Mouse (Mus musculus) liver, embryonic 14.5 days (tissue): ENCODE data around the gene Tmem233.

Experiments
- CTCF ChIP-seq: IDR thresholded peaks from 2 replicates; pipeline ENCODE4 v1.5.1; 2016; ENCODE audit warnings: antibody characterized with exemption, low read depth, control low read depth
- EP300 ChIP-seq: IDR thresholded peaks from 2 replicates; pipeline ENCODE4 v1.6.1; 2016; ENCODE audit warnings: antibody characterized with exemption, low read depth

DNA sequence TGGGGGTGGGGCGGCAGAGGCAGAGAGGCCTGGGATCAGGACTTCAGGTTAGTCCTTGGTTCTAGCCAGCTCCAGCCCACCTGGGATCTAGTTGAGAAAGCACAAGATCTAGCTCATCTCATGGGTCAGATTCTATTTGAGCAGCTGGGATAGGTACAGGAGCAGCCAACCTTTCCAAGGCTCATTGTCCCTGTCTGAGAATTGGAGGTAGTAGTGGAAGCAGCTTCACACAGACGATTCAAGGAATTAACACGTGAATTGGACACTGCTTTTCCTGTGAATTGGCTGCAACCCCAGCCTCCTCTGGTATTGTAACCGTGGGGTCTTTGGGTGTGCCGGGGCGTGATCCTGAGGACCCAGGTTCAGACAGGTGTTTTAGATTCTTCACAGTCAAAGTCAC lies 30.2 kb downstream of the Tmem233 start:
- TF ChIP-seq CTCF (no peak), EP300 (no peak)
